In the genomic region with DNA sequence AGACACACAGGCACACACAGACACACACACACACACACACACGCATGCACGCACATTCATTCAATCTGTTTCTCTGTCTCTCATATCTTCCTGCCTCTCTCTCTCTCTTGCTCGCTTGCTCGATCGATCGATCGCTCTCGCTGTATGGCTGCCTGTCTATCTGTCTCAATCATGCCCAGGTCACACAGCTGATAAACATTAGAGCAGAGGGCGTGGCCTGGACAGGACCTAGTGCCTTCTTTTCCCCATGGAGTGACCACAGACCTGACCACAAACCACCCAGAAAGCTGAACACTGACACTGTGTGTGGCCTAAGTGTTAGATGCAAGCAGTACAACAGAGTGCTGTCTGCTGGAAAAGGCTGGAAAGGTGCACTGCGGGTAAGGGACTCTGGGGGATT, we compare ENCODE assay signal across 15 mouse cellular contexts.
DNase-seq lines count a peak whose midpoint lies in the region; ATAC-seq and TF ChIP-seq lines count a peak whose summit lies in the region.
"Had no signal": no experiment of that assay in that cellular context is flagged by ENCODE, and none has a peak within 500 bp of the region (broad histone marks: within the 10 kb centered on the region; RNA-seq: fewer than 3 reads in every experiment).

No protein-coding gene starts in this region.

- WGBS in heart, embryonic 10.5 days = 72% methylated on average over 10 of the region's 10 CpGs
- WGBS in lung, embryonic 16.5 days = 68% methylated on average over 10 of the region's 10 CpGs
- 31% methylated on average over 10 of the region's 10 CpGs for WGBS in liver, adult 2 months

- peak overlapping the region; percentile 26; the same call in 1 of the 2 replicates for H3K27ac ChIP-seq in heart, embryonic 10.5 days
- H3K27ac ChIP-seq in lung, embryonic 16.5 days (ENCODE audit: low read length) = no peak overlapping the region
- peak overlapping the region; percentile 28; the same call in 1 of the 2 replicates for H3K27ac ChIP-seq in liver, adult 2 months (replicated peaks; ENCODE audit: insufficient read depth, low read depth, low read length)
- H3K27ac ChIP-seq: limb, embryonic 12.5 days had no signal

- no peaks in the 10 kb centered on the region for H3K9me3 ChIP-seq in heart, embryonic 10.5 days
- H3K9me3 ChIP-seq in lung, embryonic 16.5 days (ENCODE audit: control insufficient read depth, low read length) = no peaks in the 10 kb centered on the region
- H3K9me3 ChIP-seq: limb, embryonic 12.5 days had no signal

- intact Hi-C loops in left cerebral cortex, postnatal 14 days (cut with DNase I) = no loop called here

- TF ChIP-seq POLR2A in liver, adult 2 months (IDR thresholded peaks at IDR 0.05; ENCODE audit: extremely low read depth, insufficient read depth, low read length) = no peak

- H3K4me1 ChIP-seq in heart, embryonic 10.5 days = peaks cover 61% of the 10 kb centered on the region
- H3K4me1 ChIP-seq in lung, embryonic 16.5 days (replicated peaks; ENCODE audit: control insufficient read depth, insufficient read depth, low read length) = peaks cover 13% of the 10 kb centered on the region; the same call in 1 of the 2 replicates
- peaks cover 8% of the 10 kb centered on the region; the same call in 1 of the 2 replicates for H3K4me1 ChIP-seq in liver, adult 2 months (ENCODE audit: control insufficient read depth, insufficient read depth, low read length)

- H3K9ac ChIP-seq in lung, embryonic 16.5 days (ENCODE audit: low read length) = peak overlapping the region; percentile 20; the same call in 1 of the 2 replicates
- H3K9ac ChIP-seq in liver, adult 2 months (ENCODE audit: low read depth, low read length) = no peak overlapping the region
- H3K9ac ChIP-seq: forebrain, postnatal 0 days; limb, embryonic 12.5 days had no signal

- peaks cover 46% of the 10 kb centered on the region for H3K36me3 ChIP-seq in heart, embryonic 10.5 days
- 0 out of 2 replicates have a peak, but pooled peaks cover 5% of the 10 kb centered on the region for H3K36me3 ChIP-seq in lung, embryonic 16.5 days (ENCODE audit: control insufficient read depth, insufficient read depth, low read length)
- H3K36me3 ChIP-seq in liver, adult 2 months (ENCODE audit: control insufficient read depth, insufficient read depth, low read length) = peaks cover 13% of the 10 kb centered on the region; the same call in 1 of the 2 replicates

- no peak overlapping the region for H3K4me3 ChIP-seq in heart, embryonic 10.5 days
- no peak overlapping the region for H3K4me3 ChIP-seq in lung, embryonic 16.5 days (ENCODE audit: low read length)
- no peak overlapping the region for H3K4me3 ChIP-seq in liver, adult 2 months (ENCODE audit: insufficient read depth, low read depth, low read length)
- H3K4me3 ChIP-seq: limb, embryonic 12.5 days had no signal

- no peak for DNase-seq in heart, embryonic 10.5 days (ENCODE audit: low spot score)
- no peak for DNase-seq in heart, postnatal 4 days
- no peak for DNase-seq in lung, postnatal 14 days
- DNase-seq in liver, adult 2 months (ENCODE audit: extremely low read depth, low read depth, low spot score) = peak; percentile 93
- DNase-seq in left cerebral cortex, postnatal 14 days (ENCODE audit: low spot score in 2 of 2) = no peak
- DNase-seq in right cerebral cortex, postnatal 36 days (ENCODE audit: low spot score in 2 of 2) = no peak
- no peak for DNase-seq in cerebellum, adult 11-12 months
- DNase-seq: adrenal gland, adult 8-10 months; cerebellum, postnatal 14 days; forebrain, postnatal 0 days; gastrocnemius, postnatal 14 days; kidney, postnatal 25 days; thymus, postnatal 14 days had no signal

- TF ChIP-seq CTCF in liver, adult 2 months (IDR thresholded peaks at IDR 0.05; ENCODE audit: low read depth, low read length) = no peak

- peaks cover 8% of the 10 kb centered on the region; the same call in 1 of the 2 replicates for H3K79me2 ChIP-seq in liver, adult 2 months (ENCODE audit: control insufficient read depth, insufficient read depth, low read length)

- ATAC-seq in lung, embryonic 16.5 days (ENCODE audit: low read depth) = no peak
- ATAC-seq: forebrain, postnatal 0 days had no signal

- H3K27me3 ChIP-seq in heart, embryonic 10.5 days (ENCODE audit: insufficient read depth, poor library complexity, severe bottlenecking) = no peaks in the 10 kb centered on the region
- no peaks in the 10 kb centered on the region for H3K27me3 ChIP-seq in lung, embryonic 16.5 days (ENCODE audit: control insufficient read depth, insufficient read depth, low read depth, low read length)
- no peaks in the 10 kb centered on the region for H3K27me3 ChIP-seq in liver, adult 2 months (ENCODE audit: control insufficient read depth, insufficient read depth, low read length)
- H3K27me3 ChIP-seq: limb, embryonic 12.5 days had no signal

- no peak overlapping the region for H3K4me2 ChIP-seq in lung, embryonic 16.5 days (ENCODE audit: low read depth, low read length)
- H3K4me2 ChIP-seq: limb, embryonic 12.5 days had no signal
